Mouse (Mus musculus): ENCODE results near the gene Fzd4.

DNA sequence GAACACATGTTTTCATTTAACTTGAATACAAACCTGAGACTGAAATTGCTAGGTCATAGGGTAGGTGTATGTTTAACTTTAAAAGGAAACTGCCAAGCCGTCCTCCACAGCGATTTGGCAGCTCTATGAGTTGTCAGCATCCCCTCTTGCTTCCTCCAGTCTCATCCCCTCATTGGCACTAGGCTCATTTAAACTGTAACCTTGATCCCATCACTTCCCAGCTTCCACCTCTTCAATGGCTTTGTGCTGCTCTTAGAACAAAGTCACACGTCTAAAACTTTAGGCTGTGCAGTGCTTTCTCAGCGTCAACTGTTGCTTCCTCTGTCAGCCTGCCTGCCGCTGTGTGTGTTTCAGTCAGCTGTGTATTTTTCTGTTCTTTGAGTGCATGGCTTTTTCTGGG lies 22.9 kb downstream of the Fzd4 start:
- TF ChIP-seq ZNF384 (IDR thresholded peaks at IDR 0.05; ENCODE audit: low read depth, low read length) = no peak
- no peak for TF ChIP-seq MAFK (IDR thresholded peaks at IDR 0.05; ENCODE audit: insufficient read depth, low read depth, low read length)
- no peak for TF ChIP-seq CHD2 (IDR thresholded peaks at IDR 0.05; ENCODE audit: low read depth, low read length)
- no peak for TF ChIP-seq HCFC1 (IDR thresholded peaks at IDR 0.05; ENCODE audit: borderline replicate concordance, insufficient read depth, low read length)
- TF ChIP-seq ZC3H11A (IDR thresholded peaks at IDR 0.05; ENCODE audit: borderline replicate concordance, low read depth, low read length) = no peak
